Mouse (Mus musculus) MEL (cell line): Measurements from ENCODE around the gene Jag2. TPM values are rescaled to one million over a fixed set of nuclear protein-coding genes. Genes with fewer than 3 reads are reported as not detected.

Experiments used
- DNase-seq: peaks from one replicate; pipeline ENCODE4 v3.0.0; 2011; ENCODE audit warnings: low read depth, low spot score
- H3K27ac ChIP-seq: 2 replicates; pipeline ENCODE4 v1.5.1; 2012; ENCODE audit warnings: low read depth, mild to moderate bottlenecking, control low read depth, low read length, moderate library complexity; ENCODE audit not compliant: control insufficient read depth
- H3K27me3 ChIP-seq, 2 experiments: fragments of 150-350 bp in 1 of 2; sonication (generic) in 1 of 2; 2 replicates each; pipeline ENCODE4 v1.6.1; 2012; ENCODE audit warnings: low read length in 2 of 2, mild to moderate bottlenecking in 2 of 2, improper control_type of control experiment in 1 of 2, moderate library complexity in 1 of 2; ENCODE audit not compliant: insufficient read depth in 2 of 2, control insufficient read depth in 1 of 2
- H3K36me3 ChIP-seq, 2 experiments: 2 replicates each; pipeline ENCODE4 v1.6.1; 2012 to 2014; ENCODE audit warnings: low read length in 2 of 2, improper control_type of control experiment in 1 of 2, inconsistent platforms in 1 of 2, mild to moderate bottlenecking in 1 of 2; ENCODE audit not compliant: insufficient read depth in 2 of 2, control insufficient read depth in 1 of 2
- H3K4me1 ChIP-seq, 2 experiments: fragments of 150-350 bp in 1 of 2; sonication (generic) in 1 of 2; 2 replicates each; pipeline ENCODE4 v1.6.1; 2012; ENCODE audit warnings: low read length in 2 of 2, improper control_type of control experiment in 1 of 2, mild to moderate bottlenecking in 1 of 2; ENCODE audit not compliant: insufficient read depth in 2 of 2, control insufficient read depth in 1 of 2
- H3K4me3 ChIP-seq, 2 experiments: fragments of 150-350 bp in 1 of 2; sonication (generic) in 1 of 2; 2 replicates each; pipeline ENCODE4 v1.5.1; 2012; ENCODE audit warnings: low read depth in 2 of 2, low read length in 2 of 2, mild to moderate bottlenecking in 2 of 2, moderate library complexity in 2 of 2, control low read depth in 1 of 2, improper control_type of control experiment in 1 of 2; ENCODE audit not compliant: control insufficient read depth in 1 of 2, insufficient read depth in 1 of 2
- H3K79me2 ChIP-seq: 2 replicates; pipeline ENCODE4 v1.6.1; 2012; ENCODE audit warnings: mild to moderate bottlenecking, low read length, moderate library complexity; ENCODE audit not compliant: control insufficient read depth, poor library complexity, insufficient read depth
- H3K9ac ChIP-seq: 2 replicates; pipeline ENCODE4 v1.6.1; 2012; ENCODE audit warnings: low read depth, mild to moderate bottlenecking, control low read depth, low read length, moderate library complexity; ENCODE audit not compliant: control insufficient read depth, poor library complexity, severe bottlenecking
- H3K9me3 ChIP-seq: fragments of 150-350 bp; sonication (generic); replicated peaks from 2 replicates; pipeline ENCODE4 v1.6.1; 2012; ENCODE audit warnings: mild to moderate bottlenecking, low read length, improper control_type of control experiment, moderate library complexity; ENCODE audit not compliant: insufficient read depth
- BHLHE40 ChIP-seq: IDR thresholded peaks from 2 replicates; pipeline ENCODE4 v1.6.1; 2012; ENCODE audit warnings: low read depth, mild to moderate bottlenecking, inconsistent platforms, low read length, improper control_type of control experiment, borderline replicate concordance
- CHD2 ChIP-seq: IDR thresholded peaks from 2 replicates; pipeline ENCODE4 v1.6.1; 2011; ENCODE audit warnings: low read length, improper control_type of control experiment
- CTCF ChIP-seq, 3 experiments: IDR thresholded peaks in 2 of 3; conservative IDR thresholded peaks in 1 of 3; 2 replicates each; pipeline ENCODE4 v1.5.1; 2011 to 2012; ENCODE audit warnings: low read length in 3 of 3, low read depth in 2 of 3, mild to moderate bottlenecking in 2 of 3, improper control_type of control experiment in 1 of 3, inconsistent platforms in 1 of 3, mixed read lengths in 1 of 3, moderate library complexity in 1 of 3; ENCODE audit not compliant: control insufficient read depth in 1 of 3, insufficient read depth in 1 of 3, poor library complexity in 1 of 3, severe bottlenecking in 1 of 3
- ELF1 ChIP-seq: IDR thresholded peaks from 2 replicates; pipeline ENCODE4 v1.6.1; 2014; ENCODE audit warnings: low read depth, mild to moderate bottlenecking, inconsistent platforms, low read length, improper control_type of control experiment, moderate library complexity
- EP300 ChIP-seq, 2 experiments: IDR thresholded peaks; 2 replicates each; pipeline ENCODE4 v1.6.1; 2011; ENCODE audit warnings: improper control_type of control experiment in 2 of 2, low read length in 2 of 2, low read depth in 1 of 2, mild to moderate bottlenecking in 1 of 2
- ETS1 ChIP-seq: IDR thresholded peaks from 2 replicates; pipeline ENCODE4 v1.6.1; 2012; ENCODE audit warnings: low read depth, mild to moderate bottlenecking, inconsistent platforms, low read length, improper control_type of control experiment, moderate library complexity
- GABPA ChIP-seq: IDR thresholded peaks from 2 replicates; pipeline ENCODE4 v1.6.1; 2012; ENCODE audit warnings: low read depth, mild to moderate bottlenecking, inconsistent platforms, low read length, improper control_type of control experiment, moderate library complexity
- GATA1 ChIP-seq: IDR thresholded peaks from 2 replicates; pipeline ENCODE4 v1.6.1; 2011; ENCODE audit warnings: low read depth, low read length, improper control_type of control experiment
- JUND ChIP-seq: IDR thresholded peaks from 2 replicates; pipeline ENCODE4 v1.6.1; 2011; ENCODE audit warnings: low read depth, mild to moderate bottlenecking, improper control_type of control experiment, low read length
- KAT2A ChIP-seq: conservative IDR thresholded peaks from 2 replicates; pipeline ENCODE4 v1.6.1; 2012; ENCODE audit warnings: low read depth, low read length, improper control_type of control experiment, inconsistent platforms
- MAFK ChIP-seq: IDR thresholded peaks from 2 replicates; pipeline ENCODE4 v1.6.1; 2011; ENCODE audit warnings: low read depth, mild to moderate bottlenecking, low read length, improper control_type of control experiment, borderline replicate concordance
- MAX ChIP-seq: IDR thresholded peaks from 2 replicates; pipeline ENCODE4 v1.6.1; 2011; ENCODE audit warnings: low read length, improper control_type of control experiment
- MAZ ChIP-seq: IDR thresholded peaks from 2 replicates; pipeline ENCODE4 v1.6.1; 2012; ENCODE audit warnings: low read depth, mild to moderate bottlenecking, inconsistent platforms, low read length, improper control_type of control experiment
- MXI1 ChIP-seq: IDR thresholded peaks from 2 replicates; pipeline ENCODE4 v1.6.1; 2011; ENCODE audit warnings: mild to moderate bottlenecking, low read depth, low read length, improper control_type of control experiment
- MYB ChIP-seq: IDR thresholded peaks from 2 replicates; pipeline ENCODE4 v1.6.1; 2011; ENCODE audit warnings: mild to moderate bottlenecking, low read depth, low read length, improper control_type of control experiment
- MYC ChIP-seq: IDR thresholded peaks from 2 replicates; pipeline ENCODE4 v1.6.1; 2011; ENCODE audit warnings: low read depth, mild to moderate bottlenecking, low read length, improper control_type of control experiment, moderate library complexity
- NELFE ChIP-seq: IDR thresholded peaks from 2 replicates; pipeline ENCODE4 v1.6.1; 2011; ENCODE audit warnings: low read depth, low read length, improper control_type of control experiment
- POLR2AphosphoS5 ChIP-seq: IDR thresholded peaks from 2 replicates; pipeline ENCODE4 v1.6.1; 2012; ENCODE audit warnings: low read depth, borderline replicate concordance, mild to moderate bottlenecking, inconsistent platforms, low read length, moderate library complexity, mixed read lengths
- RAD21 ChIP-seq: IDR thresholded peaks from 2 replicates; pipeline ENCODE4 v1.6.1; 2011; ENCODE audit warnings: mild to moderate bottlenecking, low read depth, low read length, improper control_type of control experiment
- SMC3 ChIP-seq: IDR thresholded peaks from 2 replicates; pipeline ENCODE4 v1.6.1; 2011; ENCODE audit warnings: low read depth, low read length, improper control_type of control experiment
- UBTF ChIP-seq: IDR thresholded peaks from 2 replicates; pipeline ENCODE4 v1.6.1; 2012; ENCODE audit warnings: low read depth, mild to moderate bottlenecking, inconsistent platforms, low read length, improper control_type of control experiment, moderate library complexity, borderline replicate concordance; ENCODE audit not compliant: insufficient read depth
- USF2 ChIP-seq, 2 experiments: IDR thresholded peaks; 2 replicates each; pipeline ENCODE4 v1.6.1; 2011 to 2012; ENCODE audit warnings: improper control_type of control experiment in 2 of 2, low read length in 2 of 2, borderline replicate concordance in 1 of 2, inconsistent platforms in 1 of 2, low read depth in 1 of 2, mild to moderate bottlenecking in 1 of 2; ENCODE audit not compliant: insufficient read depth in 1 of 2
- ZC3H11A ChIP-seq: IDR thresholded peaks from 2 replicates; pipeline ENCODE4 v1.6.1; 2012; ENCODE audit warnings: low read depth, mild to moderate bottlenecking, inconsistent platforms, low read length, improper control_type of control experiment
- ZKSCAN1 ChIP-seq: IDR thresholded peaks from 2 replicates; pipeline ENCODE4 v1.6.1; 2012; ENCODE audit warnings: low read depth, mild to moderate bottlenecking, inconsistent platforms, low read length, improper control_type of control experiment, moderate library complexity
- polyA plus RNA-seq, 2 experiments: library from polyadenylated mRNA; stranded (reverse) in 1 of 2; unstranded in 1 of 2; fragments of >175 nt in 1 of 2; fragments of >200 nt in 1 of 2; gene quantifications; 2 replicates each; pipeline versions ENCODE4 v1.2.1 to v1.2.4; 2012; ENCODE audit warnings: low replicate concordance in 2 of 2, low read depth in 1 of 2; ENCODE audit not compliant: insufficient read length in 2 of 2, insufficient read depth in 1 of 2, missing spikeins in 1 of 2
- total RNA-seq: library from RNA; depleted of rRNA; stranded (reverse); fragments of 300-350 nt; gene quantifications from 2 replicates; pipeline ENCODE4 v1.2.3, GENCODE M21; 2012

Gene Jag2
- total and polyA plus RNA-seq, 3 experiments: 1.0 to 3.9 TPM; not detected in 1

DNA sequence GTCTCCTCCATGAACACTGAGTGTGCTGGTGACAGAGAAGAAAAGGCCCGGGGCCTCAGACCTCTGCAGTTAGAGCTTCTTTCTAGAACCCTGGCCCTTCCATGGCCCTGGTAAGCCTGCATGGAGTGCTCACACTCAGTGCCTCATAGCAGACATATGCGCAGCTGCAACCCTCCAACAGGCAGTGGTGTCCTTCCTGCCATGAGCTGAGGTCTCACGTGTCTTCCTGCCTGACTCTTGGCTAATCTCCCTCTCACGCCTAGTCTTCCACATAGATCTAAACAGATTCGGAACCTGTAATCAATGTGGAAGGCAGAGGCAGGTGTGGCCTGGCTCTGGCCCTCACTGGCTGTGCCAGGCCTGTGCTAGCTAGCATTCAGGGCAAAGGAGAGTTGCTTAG is 49.8 kb downstream of the Jag2 start:
- Histone ChIP-seq H3K9me3 (no peaks in the 10 kb centered on the region), H3K4me1 (peaks cover 0 to 11% of the 10 kb centered on the region in 2 experiments; a peak in 2 of 4 replicates), H3K27me3 (peaks cover 5% of the 10 kb centered on the region in 2 experiments), H3K36me3 (no peaks in the 10 kb centered on the region), H3K9ac (no peak overlapping the region), H3K4me3 (no peak overlapping the region), H3K79me2 (no peaks in the 10 kb centered on the region), H3K27ac (no peak overlapping the region)
- no peak for TF ChIP-seq MYB
- TF ChIP-seq USF2 (IDR thresholded peaks at IDR 0.05; ENCODE audit: borderline replicate concordance in 1 of 2, insufficient read depth in 1 of 2, low read depth in 1 of 2, low read length in 2 of 2): no peak
- no peak for TF ChIP-seq MYC
- no peak for TF ChIP-seq EP300 (IDR thresholded peaks at IDR 0.05; ENCODE audit: low read depth in 1 of 2, low read length in 2 of 2)
- TF ChIP-seq BHLHE40: no peak
- TF ChIP-seq MXI1: no peak
- no peak for TF ChIP-seq POLR2AphosphoS5
- no peak for DNase-seq

DNA sequence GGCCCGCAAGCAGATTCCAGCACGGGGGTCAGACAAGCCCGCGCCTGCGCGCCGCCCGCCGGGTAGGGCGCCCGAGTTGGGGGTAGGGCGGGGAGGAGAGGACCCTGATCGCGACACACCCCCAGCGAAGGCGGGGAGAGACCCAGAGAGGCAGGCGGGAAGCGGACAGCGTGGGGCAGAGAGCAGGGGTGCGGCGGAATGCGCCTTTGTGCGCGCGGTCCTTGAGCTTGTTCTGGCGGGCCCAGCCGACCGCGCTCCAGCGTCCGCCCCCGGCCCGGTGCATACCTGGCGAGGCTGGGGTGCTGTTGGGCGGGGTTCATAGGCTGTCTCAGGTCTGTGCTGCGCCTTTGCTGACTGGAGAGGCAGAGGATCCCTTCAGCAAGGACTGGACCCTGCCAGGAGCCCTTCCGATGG is 52.0 kb downstream of the Jag2 start:
- H3K27ac ChIP-seq: no peak overlapping the region
- H3K9me3 ChIP-seq: no peaks in the 10 kb centered on the region
- peaks cover 0 to 2% of the 10 kb centered on the region in 2 experiments; a peak in 1 of 4 replicates for H3K36me3 ChIP-seq
- peaks cover 0 to 20% of the 10 kb centered on the region in 2 experiments; a peak in 2 of 4 replicates for H3K4me1 ChIP-seq
- H3K79me2 ChIP-seq: no peaks in the 10 kb centered on the region
- no peaks in the 10 kb centered on the region for H3K27me3 ChIP-seq
- no peak for TF ChIP-seq MAX
- TF ChIP-seq CTCF (IDR thresholded peaks at IDR 0.05 in 2 of 3, conservative IDR thresholded peaks at IDR 0.05 in 1 of 3; ENCODE audit: control insufficient read depth in 1 of 3, insufficient read depth in 1 of 3, low read depth in 2 of 3, low read length in 3 of 3, poor library complexity in 1 of 3, severe bottlenecking in 1 of 3): no peak
- TF ChIP-seq SMC3: no peak
- TF ChIP-seq JUND: no peak
- no peak for TF ChIP-seq ZKSCAN1
- no peak for TF ChIP-seq GABPA
- no peak for TF ChIP-seq MAFK
- no peak for TF ChIP-seq ELF1
- no peak for TF ChIP-seq GATA1
- no peak for TF ChIP-seq ZC3H11A
- no peak for TF ChIP-seq CHD2
- TF ChIP-seq MXI1: no peak
- TF ChIP-seq KAT2A: no peak
- TF ChIP-seq RAD21: no peak
- no peak for TF ChIP-seq NELFE
- TF ChIP-seq UBTF: no peak
- no peak for TF ChIP-seq ETS1
- no peak for TF ChIP-seq MAZ
- DNase-seq: no peak
- no peak overlapping the region for H3K4me3 ChIP-seq
- no peak overlapping the region for H3K9ac ChIP-seq
